Mouse (Mus musculus) monocyte, adult 5-6 weeks (primary cell): ENCODE measurements around the gene Sall2. TPM values are rescaled to one million over a fixed set of nuclear protein-coding genes. Genes with fewer than 3 reads are reported as not detected.
A peak's percentile ranks its signal among the peaks of the same experiment; 100 is the strongest.
"Not testable (repeated sequence)": the region's sequence is repeated elsewhere in the genome, so short reads cannot be mapped to it uniquely, and the experiment has no call there.

ENCODE experiments used
- ATAC-seq: fragments of 153-309, 156-312 bp; replicated peaks from 2 replicates; pipeline ENCODE4 v1.8.0; 2017; ENCODE audit warnings: mild to moderate bottlenecking; ENCODE audit not compliant: low TSS enrichment, insufficient number of reproducible peaks, severe bottlenecking, poor library complexity, low FRiP score
- total RNA-seq: library from RNA; stranded (forward); fragments of 200-1000, 200-491, 200-594 nt; gene quantifications from 3 replicates; pipeline ENCODE4 v1.2.3, GENCODE M21; 2017

Sall2 gene
- total RNA-seq, result 0.39 to 0.48 TPM in 2 of 3 replicates, not detected in the other

DNA sequence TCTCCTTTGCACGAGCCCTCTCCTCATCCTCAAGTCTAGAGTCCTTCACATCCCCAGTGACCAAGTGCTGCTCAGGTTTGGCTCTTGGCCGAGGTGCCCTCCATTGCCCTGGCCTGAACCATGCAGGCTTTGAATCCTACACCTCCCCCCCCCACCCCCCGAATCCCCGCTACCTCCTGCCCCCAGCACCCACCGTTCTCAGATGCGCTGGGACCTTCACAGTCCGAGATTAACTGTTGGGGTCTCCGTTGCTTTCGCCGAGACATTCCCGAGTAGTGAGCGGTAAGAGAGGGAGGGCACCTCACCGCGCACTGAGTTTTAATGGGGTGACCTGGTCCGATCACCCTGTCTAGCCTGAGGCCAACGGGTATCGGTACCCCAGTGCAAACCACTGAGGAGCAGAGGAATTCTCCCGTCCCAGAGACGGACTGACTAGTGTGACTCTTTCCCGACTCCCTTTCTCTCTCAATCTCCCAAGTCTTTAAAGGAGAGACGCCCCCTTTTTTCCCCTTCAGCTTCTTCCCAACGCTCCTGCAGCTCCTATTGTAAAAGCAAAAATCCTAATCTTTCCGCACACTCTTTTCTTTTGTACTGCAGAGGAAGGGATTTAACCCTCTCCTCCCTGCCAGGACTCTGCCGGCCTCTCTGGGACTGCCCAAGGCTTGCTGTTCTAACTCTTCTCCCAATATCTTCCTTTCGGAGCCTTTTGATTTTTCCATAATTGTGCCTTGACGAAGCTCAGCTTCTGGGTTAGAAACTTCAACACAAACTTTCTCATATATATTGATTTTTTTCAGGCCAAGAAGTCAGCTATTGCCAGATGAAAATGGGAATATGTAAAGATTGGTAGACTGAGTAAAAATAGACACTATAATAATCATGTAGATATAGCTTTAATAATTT, at the start of gene Sall2:
Sall2 (minus strand) TSS at position 853 of the 903 bp plus-strand sequence.
- ATAC-seq, result no peak

DNA sequence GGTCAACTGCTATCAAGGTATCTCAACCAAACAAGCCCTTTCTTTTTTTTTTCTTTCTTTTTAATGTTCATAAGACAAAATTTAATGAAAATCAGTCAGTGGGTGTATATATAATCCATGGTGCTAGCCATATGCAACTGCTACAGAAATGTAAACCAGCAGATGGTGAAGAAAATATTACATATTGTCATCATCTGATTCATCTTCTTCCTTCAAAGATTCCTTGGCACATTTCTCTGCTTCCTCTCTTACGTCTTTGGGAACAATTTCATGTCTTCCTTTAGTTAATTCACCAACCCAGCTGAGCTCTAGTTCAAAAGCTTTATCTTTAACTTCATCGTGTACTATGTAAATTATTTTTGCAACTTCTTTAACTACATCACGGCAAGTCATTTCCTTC, 40.2 kb upstream of the Sall2 start:
- no peak for ATAC-seq

DNA sequence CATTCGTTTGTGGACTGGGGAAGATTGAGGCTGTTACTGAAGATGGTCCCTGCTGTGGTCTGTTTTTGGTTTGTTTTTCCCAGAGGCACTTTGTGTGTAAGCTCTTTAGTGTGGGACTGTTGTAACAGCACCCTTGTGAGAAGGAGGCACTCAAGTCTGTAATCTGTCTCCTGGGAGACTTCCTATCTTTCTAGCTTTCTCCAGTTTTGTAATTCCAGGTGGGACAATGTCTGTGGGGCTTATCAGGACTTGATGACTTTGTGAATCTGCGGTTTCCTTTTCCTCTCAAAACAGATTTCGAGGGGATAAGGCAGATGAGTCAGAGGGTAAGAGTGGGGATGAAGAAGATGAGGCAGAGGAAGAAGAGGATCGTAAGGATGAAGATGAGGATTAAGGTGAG, 27.7 kb upstream of the Sall2 start, which contains the start of gene Olfr1513:
Olfr1513 (minus strand) TSS at position 101 of the 400 bp plus-strand sequence.
- no peak for ATAC-seq

- ATAC-seq, result no peak
Measured at GRCm38 (mm10) chr14:52339512-52339852, 10.9 kb upstream of the Sall2 start.

- peak; percentile 92 for ATAC-seq
Measured at GRCm38 (mm10) chr14:52338751-52339511, 10.4 kb upstream of the Sall2 start.

DNA sequence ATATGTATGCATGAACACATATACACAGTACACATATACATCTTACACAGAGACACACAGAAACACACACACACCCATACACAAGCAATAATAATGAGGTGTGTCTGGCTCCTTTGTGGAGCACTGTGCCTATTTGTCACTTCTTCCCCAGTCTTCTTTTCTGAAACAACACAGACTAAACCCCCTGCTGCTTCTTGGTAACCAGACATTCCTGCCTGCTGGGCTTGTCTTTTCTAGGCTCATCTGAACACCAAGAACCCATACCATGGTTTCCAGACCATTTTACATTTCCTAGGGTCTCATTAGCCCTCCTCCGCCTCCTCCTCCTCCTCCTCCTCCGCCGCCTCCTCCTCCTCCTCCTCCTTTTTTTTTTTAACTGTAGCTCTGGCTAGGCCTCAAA, 3.6 kb upstream of the Sall2 start:
- no peak for ATAC-seq

- ATAC-seq, result no peak
Measured at GRCm38 (mm10) chr14:52331069-52331750, 2.6 kb upstream of the Sall2 start.

DNA sequence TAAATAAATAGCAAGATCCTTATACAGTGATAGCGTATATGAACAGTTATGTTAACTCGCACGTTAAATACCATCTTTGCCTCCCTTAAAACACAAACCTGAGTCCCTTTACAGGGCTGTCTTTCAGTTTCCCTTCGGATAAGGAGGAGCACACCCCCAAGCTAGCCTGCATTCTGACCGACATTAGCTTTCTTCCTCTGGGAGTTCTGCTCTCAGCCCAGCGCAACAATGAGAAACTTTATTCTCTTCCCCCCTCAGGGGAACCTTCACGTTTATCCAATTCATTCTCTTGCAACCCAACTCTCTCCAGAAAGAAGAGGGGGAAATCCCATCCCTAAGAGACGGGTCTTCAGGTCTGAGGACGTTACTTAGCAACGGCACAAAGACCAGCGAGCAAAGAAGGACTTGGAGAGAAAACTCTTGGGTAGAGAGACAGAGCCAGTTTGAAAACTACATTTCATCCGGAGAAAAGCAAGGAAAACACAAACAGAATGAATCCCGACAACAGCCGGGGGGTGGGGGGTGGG, 1.1 kb downstream of the Sall2 start:
- no peak for ATAC-seq

GRCm38 (mm10) chr14:52325890-52326289, 2.7 kb downstream of the Sall2 start:
- no peak for ATAC-seq

GRCm38 (mm10) chr14:52319361-52319760, 9.2 kb downstream of the Sall2 start:
- no peak for ATAC-seq

GRCm38 (mm10) chr14:52316441-52317225, 11.9 kb downstream of the Sall2 start:
- ATAC-seq, result no peak

DNA sequence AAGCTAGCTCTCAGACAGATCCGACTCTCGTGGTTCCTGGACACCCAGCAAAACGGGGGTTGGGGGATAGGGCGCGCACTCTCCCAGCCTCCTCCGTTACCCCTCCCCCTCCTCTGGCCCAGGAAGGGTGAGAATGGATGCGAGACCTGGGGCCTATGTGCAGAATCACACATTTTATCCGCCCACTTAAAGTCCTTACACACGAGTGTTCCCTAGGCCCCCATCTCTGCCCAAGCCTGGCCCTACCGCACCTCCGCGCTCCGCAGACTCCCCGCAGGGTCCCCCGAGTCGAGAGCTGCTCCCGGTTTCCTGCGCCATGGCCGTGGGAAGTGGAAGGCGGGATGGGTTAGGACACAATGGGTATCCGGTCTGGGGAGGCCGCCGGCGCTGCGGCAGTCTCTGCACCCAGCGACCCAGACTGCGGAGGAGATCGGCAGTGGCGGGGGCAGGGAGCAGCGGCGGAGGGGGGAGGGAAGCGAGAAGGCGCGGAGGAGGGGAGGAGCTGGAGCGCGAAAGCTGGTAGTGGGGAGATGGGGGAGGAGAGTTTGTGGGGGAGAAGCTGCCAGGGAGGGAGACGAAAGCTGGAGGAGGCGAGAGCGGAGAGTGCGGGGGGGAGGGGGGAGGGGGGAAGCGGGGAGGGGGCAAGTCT, 12.6 kb downstream of the Sall2 start:
- ATAC-seq, result no peak

DNA sequence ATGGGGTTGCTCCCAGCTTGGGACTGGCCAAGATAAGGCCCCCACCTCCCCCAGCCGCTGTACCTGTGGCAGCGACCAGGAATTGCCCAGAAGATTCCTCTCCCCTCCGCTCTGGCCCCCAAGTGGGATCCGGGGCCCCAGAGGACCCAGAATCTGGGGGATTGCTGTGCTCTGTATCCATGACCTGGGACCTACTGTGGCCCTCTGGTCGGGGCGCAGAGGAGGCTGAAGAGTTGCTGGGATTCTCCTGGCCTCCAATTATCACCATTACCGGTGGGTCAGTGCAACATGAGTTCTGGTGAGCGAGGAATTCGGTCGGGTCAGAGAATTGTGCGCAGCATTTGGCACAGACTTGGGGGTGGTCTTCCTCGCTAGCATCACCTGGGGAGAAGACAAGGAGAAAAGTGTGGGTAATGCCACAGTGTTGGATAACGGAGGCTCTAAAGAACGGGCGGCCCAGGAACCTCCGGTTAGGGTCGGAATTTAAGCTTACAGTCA, 13.2 kb downstream of the Sall2 start:
- ATAC-seq, result no peak

- no peak for ATAC-seq
Measured at GRCm38 (mm10) chr14:52314808-52315150, 13.8 kb downstream of the Sall2 start.

GRCm38 (mm10) chr14:52313931-52314807, 14.4 kb downstream of the Sall2 start:
- ATAC-seq, result peak; percentile 29

GRCm38 (mm10) chr14:52310906-52311305, 17.7 kb downstream of the Sall2 start:
- ATAC-seq, result no peak

DNA sequence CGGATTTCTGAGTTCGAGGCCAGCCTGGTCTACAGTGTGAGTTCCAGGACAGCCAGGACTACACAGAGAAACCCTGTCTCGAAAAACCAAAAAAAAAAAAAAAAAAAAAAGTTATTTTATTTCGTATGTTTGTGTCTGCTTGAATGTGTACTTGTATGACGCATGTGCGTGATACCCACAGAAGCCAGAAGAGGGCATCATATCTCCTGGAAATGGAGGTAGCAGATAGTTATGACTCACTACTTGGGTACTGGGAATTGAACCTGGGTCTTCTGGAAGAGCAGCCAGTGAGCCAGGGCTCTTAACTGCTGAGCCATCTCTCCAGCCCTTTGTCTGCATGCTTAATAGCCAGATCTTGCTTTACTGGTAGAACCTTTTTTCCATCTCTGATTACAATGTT, 18.2 kb downstream of the Sall2 start:
- not testable (repeated sequence) for ATAC-seq
